Mouse (Mus musculus): ENCODE results near the gene Rmnd5b. TPM values are rescaled to one million over a fixed set of nuclear protein-coding genes. Genes with fewer than 3 reads are reported as not detected.

The Rmnd5b gene
- polyA plus RNA-seq, 1 experiment from 2014 or later = 49.4 TPM

GRCm38 (mm10) chr11:51597553-51597952 is 38.1 kb downstream of the Rmnd5b start:
- no peak for DNase-seq (ENCODE audit: low read depth, low spot score)
- ChIA-PET POLR2A (interaction anchor here (1.8 kb wide), 1 partner anchor 8 kb away, joined by 9 read pairs; no protein-coding TSS in a partner anchor), CTCF (interaction anchor here (1.2 to 1.7 kb wide), 2 partner anchors 11 to 13 kb away, joined by 4 to 6 read pairs; partner anchors contain the start of gene Phykpl)
- H3K27me3 ChIP-seq = no peaks in the 10 kb centered on the region
- in situ Hi-C loops (cut with MboI; ENCODE audit: low pct_unique_long_range_greater_than_20kb) = no loop called here
- no peak for ATAC-seq
- no peak for TF ChIP-seq CTCF (IDR thresholded peaks at IDR 0.05)

DNA sequence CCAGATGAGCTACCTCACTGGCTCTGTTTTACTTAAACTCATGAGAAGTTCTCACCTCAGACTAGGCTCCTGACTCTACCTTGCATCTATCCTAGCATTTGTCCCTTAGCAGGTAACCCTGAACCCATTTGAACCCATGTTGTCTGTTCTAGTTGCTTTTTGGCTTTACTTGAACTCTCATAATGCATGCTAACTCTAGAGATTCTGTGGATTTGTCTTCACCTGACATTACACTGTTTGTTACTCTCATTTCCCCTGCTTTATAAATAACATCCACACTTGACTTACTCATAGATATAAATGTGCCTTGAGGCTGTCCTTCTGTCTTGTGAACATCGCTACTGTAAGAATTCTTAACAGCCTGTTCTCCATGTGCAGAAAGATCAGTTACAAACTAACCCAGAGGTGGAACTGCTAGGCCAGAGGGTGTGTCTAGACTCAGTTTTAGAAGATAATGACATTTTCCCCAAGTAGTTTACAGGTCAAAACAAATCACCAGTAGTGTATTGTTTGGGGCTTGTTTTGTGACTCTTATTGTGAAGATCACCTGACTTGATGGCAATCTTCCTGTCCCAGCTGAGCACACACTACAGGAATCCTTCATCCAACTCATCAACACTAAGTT is 40.1 kb downstream of the Rmnd5b start:
- TF ChIP-seq CTCF (IDR thresholded peaks at IDR 0.05) = no peak
- no peak for DNase-seq (ENCODE audit: low read depth, low spot score)
- ChIA-PET CTCF (interaction anchor here (1.6 kb wide), 1 partner anchor 11 kb away, joined by 5 read pairs; the partner anchor contains the start of gene Phykpl), POLR2A (interaction anchor here (0.8 kb wide), 1 partner anchor 9 kb away, joined by 4 read pairs; no protein-coding TSS in a partner anchor)
- H3K27me3 ChIP-seq = no peaks in the 10 kb centered on the region
- no peak for ATAC-seq
- in situ Hi-C loops (cut with MboI; ENCODE audit: low pct_unique_long_range_greater_than_20kb) = no loop called here

DNA sequence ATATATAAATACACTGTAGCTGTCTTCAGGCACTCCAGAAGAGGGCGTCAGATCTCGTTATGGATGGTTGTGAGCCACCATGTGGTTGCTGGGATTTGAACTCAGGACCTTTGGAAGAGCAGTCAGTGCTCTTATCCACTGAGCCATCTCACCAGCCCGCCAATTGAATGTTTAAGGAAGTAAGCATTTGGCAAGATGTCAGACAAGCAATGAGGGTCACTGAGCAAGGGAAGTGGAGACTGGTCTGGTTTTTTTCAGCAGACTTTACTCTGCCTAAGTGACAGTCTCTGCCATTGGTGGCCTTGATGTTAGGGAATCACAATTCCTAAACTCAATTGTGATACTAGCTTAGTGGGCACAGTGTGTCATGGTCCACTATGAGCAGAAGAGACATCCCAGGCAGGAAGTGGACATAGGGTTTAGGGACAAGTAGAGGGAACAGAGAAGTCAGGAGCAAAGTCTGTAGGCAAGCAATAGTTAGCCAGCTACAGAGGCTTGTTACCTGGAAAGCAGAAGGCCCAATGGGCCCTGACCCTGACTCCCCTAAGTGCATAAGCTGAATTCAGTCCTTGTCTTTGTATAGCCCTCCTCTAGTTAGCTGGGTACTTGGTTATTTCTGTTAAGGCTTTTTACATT is 40.9 kb downstream of the Rmnd5b start:
- ATAC-seq (no peak), DNase-seq (ENCODE audit: low read depth, low spot score) (no peak)
- no peak for TF ChIP-seq CTCF (IDR thresholded peaks at IDR 0.05)
- H3K27me3 ChIP-seq = no peaks in the 10 kb centered on the region
- ChIA-PET POLR2A (interaction anchor here (0.8 kb wide), 1 partner anchor 10 kb away, joined by 4 read pairs; no protein-coding TSS in a partner anchor), CTCF (interaction anchor here (1.6 kb wide), 1 partner anchor 10 kb away, joined by 5 read pairs; the partner anchor contains the start of gene Phykpl)
- in situ Hi-C loops (cut with MboI; ENCODE audit: low pct_unique_long_range_greater_than_20kb) = no loop called here

DNA sequence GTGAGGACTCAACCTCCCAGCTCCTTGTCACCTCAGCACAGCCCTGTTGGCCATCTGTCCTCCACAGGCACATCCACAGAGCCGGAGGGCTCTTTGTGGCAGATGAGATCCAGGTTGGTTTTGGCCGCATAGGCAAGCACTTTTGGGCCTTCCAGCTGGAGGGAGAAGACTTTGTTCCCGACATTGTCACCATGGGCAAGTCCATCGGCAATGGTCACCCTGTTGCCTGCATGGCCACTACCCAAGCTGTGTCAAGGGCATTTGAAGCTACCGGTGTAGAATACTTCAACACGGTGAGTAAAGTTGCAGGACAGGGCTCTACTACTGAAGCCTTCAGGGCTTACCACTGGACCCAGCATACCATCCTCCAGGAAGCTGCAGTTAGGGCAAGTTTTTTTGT is 41.8 kb downstream of the Rmnd5b start:
- CTCF ChIA-PET = interaction anchor here (0.7 kb wide), 1 partner anchor 9 kb away, joined by 3 read pairs; no protein-coding TSS in a partner anchor
- no peaks in the 10 kb centered on the region for H3K27me3 ChIP-seq
- no peak for TF ChIP-seq CTCF (IDR thresholded peaks at IDR 0.05)
- in situ Hi-C loops (cut with MboI; ENCODE audit: low pct_unique_long_range_greater_than_20kb) = no loop called here
- DNase-seq (ENCODE audit: low read depth, low spot score) (no peak), ATAC-seq (no peak)
- POLR2A ChIA-PET = interaction anchor here (1.0 kb wide), 1 partner anchor 12 kb away, joined by 4 read pairs; no protein-coding TSS in a partner anchor

DNA sequence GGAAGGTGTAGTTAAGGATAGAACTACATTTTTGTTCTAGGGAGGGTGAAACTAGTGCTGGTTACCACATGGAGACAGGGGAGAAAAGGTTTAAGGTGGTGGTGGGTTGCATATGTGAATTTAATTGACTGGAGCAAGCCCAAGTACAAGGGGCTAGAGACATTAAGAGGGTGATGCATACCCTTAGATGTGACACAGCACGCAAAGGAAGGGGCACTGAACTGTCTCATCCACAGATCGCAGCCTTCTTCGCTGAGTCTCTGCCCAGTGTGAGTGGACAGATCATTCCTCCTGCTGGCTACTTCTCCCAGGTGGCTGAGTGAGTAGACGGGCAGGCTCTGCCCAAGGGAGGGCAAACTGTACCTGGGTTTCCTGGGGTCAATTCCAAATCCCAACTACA is 42.3 kb downstream of the Rmnd5b start:
- DNase-seq (ENCODE audit: low read depth, low spot score) (no peak), ATAC-seq (no peak)
- ChIA-PET CTCF (interaction anchor here (0.7 kb wide), 1 partner anchor 8 kb away, joined by 3 read pairs; no protein-coding TSS in a partner anchor), POLR2A (interaction anchor here (1.0 kb wide), 1 partner anchor 12 kb away, joined by 4 read pairs; no protein-coding TSS in a partner anchor)
- H3K27me3 ChIP-seq = no peaks in the 10 kb centered on the region
- TF ChIP-seq CTCF (IDR thresholded peaks at IDR 0.05) = no peak
- in situ Hi-C loops (cut with MboI; ENCODE audit: low pct_unique_long_range_greater_than_20kb) = no loop called here

DNA sequence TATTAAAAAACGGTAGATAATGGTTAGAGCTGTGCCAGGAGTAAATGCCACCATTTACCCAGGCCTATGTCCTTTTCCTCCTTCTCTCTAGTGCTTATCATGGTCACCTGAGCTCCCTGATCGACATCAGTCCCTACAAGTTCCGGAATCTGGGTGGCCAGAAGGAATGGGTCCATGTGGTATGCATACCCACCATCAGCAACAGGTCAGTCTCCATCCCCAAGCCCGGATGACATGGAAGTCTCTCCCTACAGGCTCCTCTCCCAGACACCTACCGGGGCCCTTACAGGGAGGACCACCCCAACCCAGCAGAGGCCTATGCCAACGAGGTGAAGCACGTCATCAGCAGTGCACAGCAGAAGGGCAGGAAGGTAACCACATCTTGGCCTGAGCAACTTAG is 43.8 kb downstream of the Rmnd5b start:
- ChIA-PET CTCF (no interaction called here), POLR2A (no interaction called here)
- no peak for ATAC-seq
- no peaks in the 10 kb centered on the region for H3K27me3 ChIP-seq
- no peak for TF ChIP-seq CTCF (IDR thresholded peaks at IDR 0.05)
- no peak for DNase-seq (ENCODE audit: low read depth, low spot score)
- in situ Hi-C loops (cut with MboI; ENCODE audit: low pct_unique_long_range_greater_than_20kb) = no loop called here

DNA sequence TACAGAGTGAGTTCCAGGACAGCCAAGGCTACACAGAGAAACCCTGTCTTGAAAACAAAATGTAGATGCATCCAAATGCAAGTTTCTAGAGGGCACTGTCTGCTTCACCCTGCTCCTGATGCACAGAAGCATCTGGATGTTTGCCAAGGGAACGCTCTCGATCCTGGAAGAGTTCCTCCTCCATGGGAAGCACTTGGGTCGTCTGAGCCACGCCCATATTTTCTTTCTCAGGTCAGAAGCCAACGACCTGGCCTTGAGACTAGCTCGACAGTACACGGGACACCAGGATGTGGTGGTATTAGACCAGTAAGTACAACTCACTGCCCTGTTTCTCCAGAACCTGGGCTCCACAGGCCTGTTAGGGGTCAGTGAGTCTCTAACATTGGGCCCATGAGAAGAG is 44.5 kb downstream of the Rmnd5b start:
- in situ Hi-C loops (cut with MboI; ENCODE audit: low pct_unique_long_range_greater_than_20kb) = no loop called here
- POLR2A ChIA-PET = no interaction called here
- H3K27me3 ChIP-seq = no peaks in the 10 kb centered on the region
- ATAC-seq (no peak), DNase-seq (ENCODE audit: low read depth, low spot score) (no peak)
- TF ChIP-seq CTCF (IDR thresholded peaks at IDR 0.05) = no peak
- CTCF ChIA-PET = no interaction called here

DNA sequence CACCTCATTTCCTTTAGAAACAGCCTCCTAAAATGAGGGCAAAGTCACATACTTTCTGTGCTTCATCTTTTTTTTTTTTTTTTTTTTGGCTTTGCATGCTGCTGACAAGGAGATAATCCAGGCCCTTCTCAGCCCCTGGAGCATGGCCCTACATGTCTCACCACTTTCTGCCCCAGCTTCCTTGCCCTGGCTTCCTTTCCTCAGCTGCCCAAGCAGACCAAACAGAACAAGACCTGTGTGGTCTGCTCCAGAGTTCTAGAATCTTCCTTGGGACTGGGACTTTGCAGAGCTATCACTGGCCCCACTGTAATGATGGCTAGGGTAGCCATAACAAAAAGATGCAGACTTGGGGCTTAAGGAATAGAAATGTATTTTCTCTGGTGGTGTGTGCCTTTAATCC is 45.7 kb downstream of the Rmnd5b start:
- POLR2A ChIA-PET = interaction anchor here (0.6 kb wide), 1 partner anchor 12 kb away, joined by 3 read pairs; no protein-coding TSS in a partner anchor
- in situ Hi-C loops (cut with MboI; ENCODE audit: low pct_unique_long_range_greater_than_20kb) = no loop called here
- no peak for DNase-seq (ENCODE audit: low read depth, low spot score)
- no peak for TF ChIP-seq CTCF (IDR thresholded peaks at IDR 0.05)
- ATAC-seq = no peak
- CTCF ChIA-PET = interaction anchor here (1.3 kb wide), 1 partner anchor 50 kb away, joined by 5 read pairs; no protein-coding TSS in a partner anchor
- H3K27me3 ChIP-seq = no peaks in the 10 kb centered on the region

DNA sequence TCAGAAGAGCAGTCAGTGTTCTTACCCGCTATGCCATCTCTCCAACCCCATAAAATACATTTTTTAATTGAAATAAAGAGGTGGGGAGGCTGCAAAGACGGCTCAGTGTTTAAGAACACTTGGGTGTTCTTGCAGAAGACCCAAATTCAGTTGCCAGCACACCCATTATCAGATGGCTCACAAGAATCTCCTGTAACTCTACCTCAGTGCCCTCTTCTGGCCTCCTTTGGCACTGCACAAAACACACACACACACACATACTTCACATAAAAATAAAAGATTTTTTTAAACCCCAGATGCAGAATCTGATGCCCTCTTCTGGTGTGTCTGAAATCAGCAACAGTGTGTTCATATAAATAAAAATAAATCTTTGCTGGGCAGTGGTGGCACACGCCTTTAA is 46.9 kb downstream of the Rmnd5b start:
- DNase-seq (ENCODE audit: low read depth, low spot score) = no peak
- POLR2A ChIA-PET = no interaction called here
- no peak for TF ChIP-seq CTCF (IDR thresholded peaks at IDR 0.05)
- in situ Hi-C loops (cut with MboI; ENCODE audit: low pct_unique_long_range_greater_than_20kb) = no loop called here
- CTCF ChIA-PET = no interaction called here
- no peak for ATAC-seq
- no peaks in the 10 kb centered on the region for H3K27me3 ChIP-seq

DNA sequence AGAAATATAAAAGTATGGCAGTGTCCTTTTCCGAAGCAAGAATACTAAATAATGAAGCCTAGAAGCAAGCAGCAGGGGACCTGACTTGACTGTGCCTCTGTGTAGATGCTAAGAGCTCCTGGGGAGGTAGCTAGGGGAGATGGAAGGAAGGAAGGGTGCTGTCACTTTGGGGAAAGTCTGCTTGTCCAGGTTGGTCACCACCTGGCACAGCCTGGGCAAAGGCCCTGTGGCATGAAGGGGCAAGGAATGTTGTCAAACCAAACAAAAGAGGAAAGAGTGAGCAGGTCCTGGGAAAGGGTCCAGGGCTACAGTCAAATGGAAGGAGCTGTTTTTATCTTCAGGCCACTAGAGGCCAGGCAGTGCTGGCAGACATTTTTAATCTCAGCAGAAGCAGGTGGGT is 48.6 kb downstream of the Rmnd5b start:
- in situ Hi-C loops (cut with MboI; ENCODE audit: low pct_unique_long_range_greater_than_20kb) = no loop called here
- CTCF ChIA-PET = interaction anchor here (0.7 to 8.0 kb wide), 6 partner anchors 10 to 45 kb away, joined by 3 to 72 read pairs (median 4); no protein-coding TSS in a partner anchor

GRCm38 (mm10) chr11:51586411-51586810 is 49.3 kb downstream of the Rmnd5b start:
- CTCF ChIA-PET = interaction anchor here (0.8 to 8.0 kb wide), 4 partner anchors 11 to 45 kb away, joined by 3 to 72 read pairs (median 4); no protein-coding TSS in a partner anchor
- in situ Hi-C loops (cut with MboI; ENCODE audit: low pct_unique_long_range_greater_than_20kb) = no loop called here
- POLR2A ChIA-PET = interaction anchor here (0.6 to 0.9 kb wide), 2 partner anchors 16 to 667 kb away, joined by 3 read pairs; no protein-coding TSS in a partner anchor
- no peak for TF ChIP-seq CTCF (IDR thresholded peaks at IDR 0.05)
- DNase-seq (ENCODE audit: low read depth, low spot score) (no peak), ATAC-seq (no peak)
- H3K27me3 ChIP-seq = no peaks in the 10 kb centered on the region

More for the DNA sequence above, 48.6 kb downstream of the Rmnd5b start:
- DNase-seq (ENCODE audit: low read depth, low spot score) = no peak
- POLR2A ChIA-PET = interaction anchor here (1.2 kb wide), 1 partner anchor 20 kb away, joined by 5 read pairs; the partner anchor contains the start of gene Hnrnpab
- no peaks in the 10 kb centered on the region for H3K27me3 ChIP-seq
- TF ChIP-seq CTCF (IDR thresholded peaks at IDR 0.05) = no peak
- no peak for ATAC-seq

All from Patski (cell line).